Mouse (Mus musculus): ENCODE measurements around the gene Fam172a.

Fam172a gene

DNA sequence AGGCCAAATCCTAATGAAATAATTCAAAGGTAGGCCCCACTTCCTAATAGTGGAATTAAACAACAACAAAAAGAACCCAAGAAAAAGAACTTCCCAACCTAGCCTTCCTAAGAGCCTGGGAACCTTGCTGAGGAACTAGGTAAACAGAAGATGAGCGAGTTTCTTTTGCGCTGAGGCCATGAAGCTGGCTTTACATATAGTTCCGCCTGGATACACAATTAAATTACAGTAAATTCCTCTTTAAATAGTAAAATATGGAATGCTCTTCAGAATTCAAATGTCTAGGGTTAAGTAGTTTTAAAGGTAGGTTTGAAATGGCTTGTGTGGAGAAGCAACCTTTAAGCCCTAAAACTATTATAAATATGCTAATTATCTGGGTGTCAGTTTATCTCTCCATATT, 478.4 kb downstream of the Fam172a start:
- no peak for DNase-seq (ENCODE audit: low read depth)

DNA sequence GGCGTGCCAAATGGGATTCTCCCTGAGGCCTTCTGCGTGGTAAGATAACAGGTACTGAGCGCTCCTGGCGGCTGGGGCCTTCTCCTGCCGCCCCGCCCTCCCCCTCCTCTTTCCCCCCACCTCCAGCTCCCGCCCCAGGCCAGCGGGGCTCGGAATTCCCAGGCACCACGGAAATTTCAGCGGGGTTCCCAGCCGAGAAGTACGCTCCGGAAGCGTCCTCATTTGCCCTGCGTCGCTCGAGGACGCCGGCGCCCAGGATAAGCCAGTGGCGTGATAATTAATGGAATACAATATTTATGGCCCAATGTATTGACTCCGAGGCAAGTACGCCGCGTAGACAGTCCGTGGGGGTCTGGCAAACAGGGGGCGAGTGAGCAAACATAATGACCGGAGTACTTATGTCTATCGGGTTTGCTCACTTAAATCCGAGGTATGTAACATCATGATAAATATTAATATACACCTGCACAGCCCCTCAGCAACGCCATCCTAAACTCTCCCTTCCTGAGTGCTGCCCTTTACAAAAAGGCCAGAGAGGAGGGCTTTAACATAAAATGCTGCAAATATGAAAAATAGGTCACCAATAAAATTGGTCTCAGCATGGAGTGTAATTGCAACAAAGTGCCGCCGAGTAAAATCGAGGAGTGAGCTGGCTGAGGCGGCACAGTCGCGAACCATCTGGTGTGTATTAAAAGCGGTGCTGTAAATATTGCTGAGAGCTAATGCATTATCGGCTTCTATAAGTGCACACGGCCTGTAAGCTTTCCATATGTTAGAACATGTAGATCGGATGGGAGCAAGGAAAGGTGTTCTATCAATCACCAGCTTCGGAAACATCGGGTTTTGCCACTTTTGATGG, 479.5 kb downstream of the Fam172a start:
- DNase-seq (ENCODE audit: low read depth) = no peak

DNA sequence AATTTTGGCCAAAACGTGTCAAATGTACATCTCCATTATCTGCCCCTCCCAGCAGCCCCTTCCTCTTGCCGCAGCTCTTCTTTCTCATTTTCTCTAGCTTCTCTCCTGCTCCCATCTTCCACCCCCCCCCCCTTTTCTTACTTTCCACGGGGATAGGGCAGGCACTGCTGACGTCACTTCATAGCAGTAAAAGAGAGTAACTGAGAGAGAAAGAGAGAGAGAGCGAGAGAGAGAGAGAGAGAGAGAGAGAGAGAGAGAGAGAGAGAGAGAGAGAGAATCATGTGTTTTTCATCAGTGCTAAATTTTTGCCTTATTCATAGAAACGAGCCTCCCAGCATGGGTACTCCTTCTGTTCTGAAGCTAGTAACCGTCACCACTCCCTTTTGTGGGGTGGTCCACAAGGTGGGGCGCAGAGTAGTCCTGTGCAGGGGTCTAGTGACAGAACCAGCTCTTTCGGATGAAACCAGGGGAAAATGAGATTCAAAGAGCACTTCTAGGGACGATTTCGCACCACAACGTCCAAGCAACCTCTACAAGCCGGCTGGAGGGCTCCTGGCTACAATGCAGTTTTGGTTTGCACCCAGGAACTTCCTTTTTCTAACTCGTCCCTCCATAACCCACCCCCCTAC, 480.2 kb downstream of the Fam172a start:
- DNase-seq (ENCODE audit: low read depth) = peak; percentile 41

DNA sequence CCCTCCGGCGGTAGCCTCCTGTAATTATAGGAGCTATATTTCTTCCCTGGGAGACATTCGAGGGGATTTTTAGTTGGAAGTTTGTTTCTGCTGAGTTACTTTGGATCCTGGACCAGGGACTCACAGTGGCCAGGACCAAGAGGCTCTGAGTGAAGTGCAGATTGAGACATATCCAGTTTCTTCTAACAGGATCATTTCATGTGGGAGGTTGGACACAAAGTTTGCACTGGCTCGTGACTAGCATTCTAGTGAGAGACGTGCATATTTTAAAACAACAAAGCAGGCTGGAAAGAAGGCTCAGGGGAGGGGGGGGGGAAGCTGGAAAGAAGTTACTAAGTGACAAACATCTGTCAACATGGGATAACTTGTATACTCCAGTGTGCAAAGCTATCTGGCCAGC, 481.2 kb downstream of the Fam172a start:
- DNase-seq (ENCODE audit: low read depth) = peak; percentile 31

DNA sequence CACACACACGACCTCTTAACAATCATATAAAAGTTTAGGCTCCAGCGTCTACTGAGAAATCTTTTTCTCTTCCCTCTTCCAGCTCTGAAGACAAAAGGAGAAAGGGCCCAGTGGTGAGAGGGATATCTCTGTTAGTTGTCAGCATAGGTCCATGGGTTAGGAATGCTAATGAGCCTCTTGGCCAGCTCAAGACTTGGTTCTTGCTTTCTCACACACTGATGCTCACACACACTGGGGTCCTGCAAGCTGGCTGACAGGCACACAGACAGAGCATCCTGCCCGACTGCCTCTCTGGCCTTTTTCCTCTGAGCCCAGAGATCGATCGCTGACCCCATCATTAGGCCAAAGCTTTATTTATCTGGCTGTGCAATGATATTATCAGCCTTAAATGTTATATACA, 482.2 kb downstream of the Fam172a start:
- peak; percentile 44 for DNase-seq (ENCODE audit: low read depth)

DNA sequence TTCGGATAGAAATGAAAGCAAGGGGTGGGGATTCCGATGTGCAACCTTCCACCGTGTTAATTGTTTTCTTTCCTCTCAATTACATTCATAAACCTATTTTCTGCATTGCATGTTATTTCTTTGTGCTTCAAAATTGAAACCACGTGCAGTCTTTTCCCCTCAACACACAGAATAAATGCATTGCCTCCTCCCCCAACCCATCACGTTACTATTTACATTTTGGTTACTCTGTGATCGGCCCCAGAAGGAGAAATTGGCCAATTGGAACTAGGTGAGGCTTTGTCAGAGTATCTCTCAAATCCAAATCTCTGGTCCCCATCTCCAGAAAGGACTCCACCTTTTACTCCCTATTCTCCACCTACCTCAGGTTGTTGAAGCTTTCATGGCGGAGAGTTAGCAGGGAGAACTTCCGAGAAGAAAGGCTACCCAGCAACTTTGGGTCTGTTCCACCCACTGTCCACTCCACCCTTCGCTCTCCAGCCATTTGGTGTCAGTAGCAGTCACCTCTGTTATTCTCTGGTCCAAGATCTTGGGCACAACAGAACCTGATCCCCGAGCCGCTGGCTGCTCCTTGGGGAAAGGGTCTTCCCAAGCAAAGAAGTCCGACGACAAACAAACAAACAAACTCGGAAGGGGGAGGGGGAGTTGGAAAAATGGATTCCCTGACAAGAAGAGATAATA, 483.1 kb downstream of the Fam172a start:
- DNase-seq (ENCODE audit: low read depth) = peak; percentile 29

DNA sequence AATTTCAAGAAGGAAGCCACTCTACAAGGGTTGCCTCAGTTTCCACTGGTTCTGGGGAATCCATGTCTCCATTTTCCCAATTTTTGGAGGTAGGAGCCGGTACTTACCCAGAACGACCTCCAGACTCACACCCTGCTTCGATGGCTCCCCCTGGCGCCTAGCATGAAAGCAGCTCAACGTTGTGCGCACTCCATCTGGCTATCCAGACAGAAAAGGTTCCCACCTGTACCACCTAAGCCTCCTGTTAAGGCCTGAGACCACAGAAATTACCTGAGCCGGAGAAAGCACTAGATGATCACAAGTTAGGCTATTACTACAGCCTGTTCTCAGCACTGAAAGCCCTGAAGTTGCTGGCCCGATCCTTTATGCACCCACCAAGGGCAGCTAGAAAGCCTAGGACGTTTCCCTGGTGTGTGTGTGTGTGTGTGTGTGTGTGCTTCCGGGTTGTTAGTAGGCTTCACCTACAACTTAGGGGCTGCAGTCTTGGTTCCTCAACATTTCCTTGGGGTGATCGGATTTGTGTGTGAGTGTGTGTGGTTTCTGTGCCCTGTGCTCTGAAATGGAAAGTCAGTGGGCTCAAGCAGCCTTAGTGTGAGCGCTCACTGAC, 484.6 kb downstream of the Fam172a start:
- DNase-seq (ENCODE audit: low read depth) = no peak

DNA sequence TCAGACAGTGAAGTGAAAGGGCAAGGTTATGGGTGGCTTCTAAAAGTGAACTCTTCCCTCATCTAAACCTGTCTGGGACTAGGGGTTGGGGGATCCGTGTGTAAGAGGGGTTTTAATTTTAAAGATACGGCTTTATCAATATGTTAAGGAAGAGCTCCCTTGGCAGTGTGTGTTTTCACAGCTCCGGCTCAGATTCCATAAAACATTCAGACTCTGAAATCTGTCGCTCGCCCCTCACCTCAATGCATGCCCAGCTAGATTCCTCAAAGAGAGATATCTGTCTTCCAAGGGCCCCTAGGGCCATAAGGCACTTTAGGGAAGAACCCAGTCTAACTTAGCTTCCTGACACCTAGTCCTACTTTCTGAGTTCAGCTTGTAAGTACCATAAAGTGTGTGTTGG, 486.0 kb downstream of the Fam172a start:
- no peak for DNase-seq (ENCODE audit: low read depth)

DNA sequence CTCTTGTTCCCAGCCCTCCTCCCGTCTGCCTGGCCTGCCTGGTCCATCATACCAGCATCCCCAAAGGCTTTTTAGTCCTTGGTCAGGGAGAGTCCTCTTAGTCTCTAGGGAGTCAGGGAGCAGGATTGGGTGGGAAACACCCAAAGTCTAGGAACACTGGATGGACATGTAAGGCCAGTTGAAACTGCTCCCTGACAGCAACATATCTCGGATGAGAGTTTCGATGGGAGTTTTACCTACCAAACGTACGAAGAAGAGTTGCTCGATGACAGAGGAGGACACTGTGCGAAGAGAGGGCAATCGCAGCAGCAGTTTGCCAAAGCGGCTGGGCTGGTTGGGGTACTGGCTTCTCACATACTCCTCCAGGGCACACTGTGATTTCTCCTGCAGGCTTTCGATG, 487.8 kb downstream of the Fam172a start:
- DNase-seq (ENCODE audit: low read depth) = no peak

DNA sequence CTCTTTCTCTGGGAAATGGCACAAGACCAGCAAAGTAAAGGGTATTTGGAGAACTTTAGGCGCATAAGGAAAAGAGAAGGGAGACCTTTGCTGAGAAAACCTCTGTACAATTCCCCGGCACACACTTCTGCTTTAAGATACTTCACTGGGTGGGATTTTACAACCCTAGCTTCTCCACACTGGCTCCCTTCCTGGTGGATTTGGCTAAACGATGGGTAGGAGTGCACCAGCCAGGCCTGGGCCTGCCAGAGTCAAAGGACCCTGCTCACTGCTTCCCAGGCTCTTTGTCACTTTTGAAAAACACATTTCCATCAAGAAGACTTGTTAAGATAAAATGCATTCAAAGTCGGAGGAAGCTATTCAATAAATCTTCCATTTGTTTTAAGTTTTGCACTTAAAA, 491.4 kb downstream of the Fam172a start:
- DNase-seq (ENCODE audit: low read depth) = peak; percentile 43

DNA sequence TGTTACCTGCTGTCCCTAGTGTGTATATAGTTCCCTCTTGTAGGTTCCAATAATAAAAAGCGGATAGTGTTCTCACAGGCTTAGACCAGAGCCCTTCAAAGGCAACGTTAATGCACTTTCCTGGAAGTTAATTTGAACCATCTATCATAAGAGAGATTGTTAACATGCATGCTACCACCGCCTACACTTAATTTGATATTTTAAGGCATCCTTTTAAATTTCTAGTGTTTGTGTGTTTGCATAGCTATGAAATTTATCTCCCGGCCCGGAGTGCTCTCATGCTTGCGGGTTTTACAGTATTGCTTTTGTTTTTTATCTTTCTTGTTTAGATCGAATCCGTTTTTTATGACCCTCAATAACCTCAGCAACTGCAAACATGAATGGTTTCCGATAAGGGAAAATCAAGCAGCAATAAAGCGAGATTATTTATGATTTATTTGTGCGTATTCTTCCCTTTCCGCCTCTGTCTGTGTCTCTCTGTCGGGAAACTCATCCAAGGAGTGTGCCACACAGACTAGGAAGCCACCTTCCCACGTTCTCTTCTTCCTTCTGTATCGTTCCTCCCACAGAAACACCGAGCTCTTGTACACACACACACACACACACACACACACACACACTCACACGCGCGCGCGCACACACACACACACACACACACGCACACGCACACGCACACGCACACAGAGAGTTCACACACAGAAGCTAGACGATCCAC, 492.5 kb downstream of the Fam172a start:
- peak; percentile 29 for DNase-seq (ENCODE audit: low read depth)

DNA sequence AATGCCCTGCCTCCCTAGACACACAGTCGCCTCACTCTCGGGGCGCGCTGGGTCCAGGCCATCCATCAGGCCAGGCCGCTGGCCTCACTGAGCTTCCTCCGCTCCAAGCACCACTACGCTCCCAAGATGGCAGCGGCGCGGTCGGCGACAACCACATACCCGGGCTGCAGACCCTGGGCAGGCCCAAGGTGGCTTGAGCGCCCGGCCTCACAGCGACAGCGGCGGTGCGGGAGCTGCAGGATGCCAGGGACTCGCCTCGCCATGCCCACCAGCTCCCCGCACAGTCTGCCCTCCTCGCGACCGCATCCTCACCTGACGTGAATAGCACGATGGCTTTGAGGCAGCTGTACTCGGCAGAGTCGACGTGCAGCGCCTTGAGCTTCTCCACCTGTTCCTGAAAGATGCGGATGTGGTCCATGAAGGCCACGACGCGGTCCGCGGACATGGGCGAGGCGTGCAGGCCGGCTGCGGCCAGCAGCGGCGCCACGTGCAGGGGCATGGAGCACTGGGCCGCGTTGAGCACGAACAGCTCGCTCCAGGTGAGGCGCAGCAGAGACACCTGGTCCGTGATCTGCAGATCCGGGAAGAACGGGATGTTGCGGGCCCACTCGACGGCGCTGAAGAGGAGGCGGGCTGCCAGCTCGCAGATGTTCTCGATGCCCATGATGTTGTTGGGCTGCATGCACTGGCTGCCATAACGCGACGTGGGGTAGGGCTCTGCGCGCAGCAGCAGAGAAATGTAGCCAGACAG, 493.2 kb downstream of the Fam172a start:
- peak; percentile 65 for DNase-seq (ENCODE audit: low read depth)

DNA sequence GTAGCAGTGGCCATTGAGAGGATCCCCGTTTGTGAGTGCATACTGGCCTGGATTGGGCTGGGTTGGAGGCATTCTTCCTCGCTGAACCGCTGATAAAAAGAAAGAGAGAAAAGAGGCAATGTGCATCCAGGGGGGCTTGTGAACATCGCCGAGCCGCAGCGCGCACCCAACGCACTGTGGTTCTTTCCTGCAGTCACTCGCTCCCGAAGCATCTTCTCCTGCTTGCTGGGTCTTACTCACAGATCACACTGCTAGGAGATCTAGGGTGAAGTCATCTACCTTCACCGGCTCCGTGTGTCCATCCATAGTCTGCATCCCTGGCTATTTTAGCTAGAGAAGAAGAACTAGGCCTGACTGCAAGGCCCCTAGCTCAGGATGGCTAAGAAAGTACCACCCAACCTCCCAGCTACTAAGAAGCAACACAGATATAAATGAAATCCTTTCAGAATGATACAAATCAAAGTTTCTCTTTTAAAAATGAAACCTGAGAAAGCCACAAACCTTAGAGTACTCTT, 493.8 kb downstream of the Fam172a start:
- DNase-seq (ENCODE audit: low read depth) = peak; percentile 55

DNA sequence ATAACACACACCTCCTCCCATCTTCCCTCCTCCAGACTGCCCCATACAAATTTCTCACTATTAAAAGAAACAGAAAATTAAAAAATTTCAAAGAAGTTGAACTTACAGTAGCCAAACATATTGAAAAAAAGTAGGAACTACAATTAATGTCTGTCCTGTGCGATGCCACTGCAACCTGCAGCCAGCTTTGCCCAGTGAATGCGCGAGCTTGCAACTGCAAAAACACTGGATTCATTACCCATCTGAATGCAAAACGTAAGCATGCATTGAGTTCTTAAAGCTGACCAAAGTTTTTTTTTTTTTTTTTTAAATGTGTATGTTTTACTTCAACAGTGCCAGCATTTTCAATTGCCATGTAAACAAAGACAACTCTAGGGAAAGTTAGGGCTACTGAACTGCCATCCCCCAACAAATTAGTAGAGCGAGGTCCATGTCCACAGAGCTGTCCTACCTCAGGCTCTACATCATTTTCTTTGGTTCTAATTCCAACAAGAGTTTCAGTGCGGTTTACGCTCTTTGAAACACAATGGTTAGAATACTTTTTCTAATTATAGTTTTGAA, 494.5 kb downstream of the Fam172a start:
- DNase-seq (ENCODE audit: low read depth) = peak; percentile 52

DNA sequence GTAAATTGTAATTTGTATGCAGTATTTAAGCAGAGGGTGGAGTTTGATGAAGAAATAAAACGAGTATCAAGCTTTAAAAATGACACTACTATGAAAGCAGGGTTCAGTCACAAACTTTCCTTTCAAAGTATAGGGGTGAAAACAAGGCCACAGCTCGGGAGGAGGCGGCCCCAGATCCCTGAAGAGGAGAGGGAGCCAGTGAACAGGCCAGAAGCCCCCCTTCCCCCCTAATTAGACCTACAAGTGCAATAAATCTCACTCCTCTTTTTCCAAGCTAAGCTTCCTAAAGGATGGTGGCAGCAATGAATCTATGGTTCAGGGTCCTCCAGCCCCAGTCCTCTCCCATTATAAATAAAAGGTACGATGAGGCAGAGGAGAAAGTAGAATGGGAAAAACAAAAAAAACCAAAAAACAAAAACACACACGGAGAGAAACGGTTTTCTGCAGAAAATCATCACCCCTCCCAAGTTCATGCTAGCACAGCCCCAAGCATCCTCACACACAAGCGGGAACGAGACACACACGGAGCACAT, 495.5 kb downstream of the Fam172a start:
- peak; percentile 40 for DNase-seq (ENCODE audit: low read depth)

DNA sequence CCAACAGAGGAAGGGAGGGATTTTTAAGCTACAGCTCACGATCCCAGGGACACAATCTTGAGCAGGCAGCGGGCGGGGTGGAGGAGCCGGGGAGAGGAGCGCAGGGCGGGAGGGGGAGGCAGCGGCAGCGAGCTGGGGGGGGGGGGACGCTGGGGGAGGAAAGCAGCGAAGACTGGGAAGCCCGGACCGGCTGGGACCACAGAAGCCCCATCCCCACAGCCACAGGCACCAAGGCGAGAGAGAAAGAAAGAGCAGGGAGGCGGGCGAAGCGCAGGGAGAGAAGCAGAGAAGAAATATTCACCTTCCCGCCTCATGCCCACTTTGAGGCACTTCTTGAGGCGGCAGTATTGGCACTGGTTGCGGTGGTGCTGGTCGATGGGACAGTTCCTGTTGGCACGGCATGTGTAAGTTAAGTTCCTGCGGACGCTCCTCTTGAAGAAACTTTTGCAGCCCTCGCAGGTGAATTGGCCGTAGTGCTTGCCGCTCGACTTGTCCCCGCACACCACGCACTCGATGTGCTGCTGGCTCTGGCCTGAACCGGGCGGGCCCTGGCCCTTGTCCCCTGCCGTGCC, 496.1 kb downstream of the Fam172a start:
- peak; percentile 53 for DNase-seq (ENCODE audit: low read depth)

DNA sequence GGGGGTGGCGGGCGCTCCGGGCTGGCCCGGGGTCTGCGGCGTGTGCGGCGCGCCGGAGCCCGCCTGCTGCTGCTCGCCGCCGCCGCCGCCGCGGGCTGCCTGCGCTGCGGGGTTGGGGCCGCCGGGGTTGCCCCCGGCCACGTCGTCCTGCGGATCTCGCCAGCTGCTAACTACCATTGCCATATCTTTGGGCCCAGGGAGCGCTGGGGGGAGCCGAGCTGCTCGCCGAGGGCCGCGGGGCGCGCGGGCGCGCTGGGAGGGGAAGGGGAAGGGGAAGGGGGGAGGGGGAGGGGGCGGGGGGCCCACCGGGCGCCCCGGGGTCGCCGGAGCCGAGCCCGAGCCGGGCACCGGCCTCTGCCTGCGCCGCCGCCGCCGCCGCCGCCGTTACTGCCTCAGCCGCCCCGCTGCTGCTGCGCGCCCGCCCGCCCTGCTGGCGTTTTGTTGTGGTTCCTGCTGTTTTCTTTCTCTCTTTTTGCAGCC, 496.6 kb downstream of the Fam172a start:
- DNase-seq (ENCODE audit: low read depth) = no peak

DNA sequence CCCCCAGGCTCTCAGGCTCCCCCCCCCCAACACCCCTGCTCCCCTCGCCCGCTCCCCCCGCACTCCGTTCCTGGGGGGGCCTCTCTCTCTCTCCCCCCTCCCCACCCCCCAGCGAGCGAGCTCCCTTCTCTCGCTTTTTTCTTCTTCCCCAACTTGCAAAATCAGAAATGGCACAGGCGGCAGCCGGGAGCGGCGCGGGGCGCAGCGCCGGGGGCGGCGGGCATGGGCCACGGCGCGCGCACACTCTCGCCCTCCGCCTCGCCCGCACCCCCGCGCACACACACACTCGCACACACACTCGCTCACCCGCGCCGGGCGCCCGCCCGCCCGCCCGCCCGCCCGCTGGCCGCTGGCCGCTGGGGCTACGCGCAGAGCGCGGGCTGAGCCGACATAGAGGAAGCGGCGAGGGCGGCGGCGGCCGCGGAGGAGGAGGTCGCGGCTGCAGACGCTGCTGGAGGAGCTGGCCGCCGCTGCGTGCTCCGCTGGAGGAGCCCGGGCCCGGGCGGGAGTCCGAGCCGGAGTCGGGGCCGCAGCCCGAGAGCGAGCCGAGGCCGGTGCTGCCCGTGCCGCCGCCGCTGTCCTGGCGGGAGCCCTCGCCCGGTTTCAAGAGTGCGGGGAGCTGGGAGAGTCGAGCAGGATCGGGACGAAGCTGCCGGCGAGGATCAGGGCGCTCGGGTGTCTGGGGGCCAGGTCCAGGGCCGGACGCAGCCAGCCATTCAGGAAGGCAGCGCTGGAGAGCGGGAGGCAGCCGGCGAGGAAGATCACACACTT, 497.2 kb downstream of the Fam172a start:
- peak; percentile 69 for DNase-seq (ENCODE audit: low read depth)

DNA sequence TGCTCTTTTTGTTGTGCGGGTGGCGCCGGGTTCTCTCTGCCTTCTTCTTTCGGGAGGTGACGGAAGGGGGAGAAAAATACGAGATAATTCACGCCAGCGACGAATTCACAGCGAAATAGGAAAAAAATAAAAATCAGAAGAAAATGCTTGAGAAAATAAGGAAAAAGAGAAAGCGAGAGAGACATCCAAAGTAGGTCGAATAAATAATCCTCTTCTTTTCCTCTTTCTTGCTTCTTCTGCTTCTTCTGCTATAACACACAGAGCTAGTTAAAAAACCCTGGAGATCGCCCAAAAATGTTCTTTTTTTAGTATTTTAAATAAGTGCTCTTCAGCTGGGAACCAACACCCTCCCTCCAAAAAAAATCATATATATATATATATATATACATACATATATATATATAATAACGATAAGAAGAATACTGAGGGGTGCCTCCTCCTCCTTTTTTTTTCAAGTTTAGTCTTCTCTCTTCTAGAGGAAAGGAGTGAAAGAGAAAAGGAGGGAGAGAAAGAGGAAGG, 497.9 kb downstream of the Fam172a start, which contains the start of gene Nr2f1:
Gene Nr2f1, minus strand, starts transcription at position 116 of the 519 bp plus-strand sequence.
- DNase-seq (ENCODE audit: low read depth) = peak; percentile 53

Data from NIH3T3 (cell line).